Mouse (Mus musculus): ENCODE measurements around the gene Prrxl1. TPM values are rescaled to one million over a fixed set of nuclear protein-coding genes. Genes with fewer than 3 reads are reported as not detected.
A peak's percentile ranks its signal among the peaks of the same experiment; 100 is the strongest.

Prrxl1 gene
- polyA plus RNA-seq (2014; fragmentation: Nextera tagmentation; extraction: Ambion mirVana): 7.6 and 9.6 TPM in 2 replicates

GRCm38 (mm10) chr14:32599290-32600041 lies at the start of gene Prrxl1:
TSS of gene Prrxl1 (plus strand) at chr14:32599407.
- H3K9me3 ChIP-seq (replicated peaks; ENCODE audit: control insufficient read depth, low read length): no peaks in the 10 kb centered on the region
- peak within 1 kb of the TSS; percentile 11 for H3K4me3 ChIP-seq (ENCODE audit: low read depth, low read length)
- ATAC-seq (replicated peaks; ENCODE audit: insufficient number of reproducible peaks, low FRiP score, low TSS enrichment, low read depth): peak; percentile 47
- no peaks in the 10 kb centered on the region for H3K36me3 ChIP-seq (replicated peaks; ENCODE audit: control insufficient read depth, insufficient read depth, low read depth, low read length)
- H3K27ac ChIP-seq (replicated peaks; ENCODE audit: low read depth, low read length): no peak within 1 kb of the TSS
- H3K9ac ChIP-seq (replicated peaks; ENCODE audit: low read length): no peak within 1 kb of the TSS; the same call in 1 of the 2 replicates
- H3K4me2 ChIP-seq (ENCODE audit: low read depth, low read length): peak within 1 kb of the TSS; percentile 39
- H3K27me3 ChIP-seq (ENCODE audit: control insufficient read depth, insufficient read depth, low read length): peaks cover 61% of the 10 kb centered on the region
- no peak for DNase-seq (ENCODE audit: low spot score)
- WGBS: under 1% methylated on average over 53 of the region's 53 CpGs
- peaks cover 6% of the 10 kb centered on the region; the same call in 1 of the 2 replicates for H3K4me1 ChIP-seq (ENCODE audit: control insufficient read depth, insufficient read depth, low read length)

GRCm38 (mm10) chr14:32551854-32552253 lies 47.4 kb upstream of the Prrxl1 start:
- no peak overlapping the region for H3K4me3 ChIP-seq (ENCODE audit: low read depth, low read length)
- no peak overlapping the region for H3K27ac ChIP-seq (replicated peaks; ENCODE audit: low read depth, low read length)
- no peaks in the 10 kb centered on the region for H3K36me3 ChIP-seq (replicated peaks; ENCODE audit: control insufficient read depth, insufficient read depth, low read depth, low read length)
- DNase-seq (ENCODE audit: low spot score): no peak
- no peaks in the 10 kb centered on the region for H3K4me1 ChIP-seq (ENCODE audit: control insufficient read depth, insufficient read depth, low read length)
- H3K9ac ChIP-seq (replicated peaks; ENCODE audit: low read length): no peak overlapping the region
- WGBS: 84% methylated on average over 5 of the region's 5 CpGs
- no peaks in the 10 kb centered on the region for H3K27me3 ChIP-seq (ENCODE audit: control insufficient read depth, insufficient read depth, low read length)
- H3K9me3 ChIP-seq (replicated peaks; ENCODE audit: control insufficient read depth, low read length): no peaks in the 10 kb centered on the region
- ATAC-seq (replicated peaks; ENCODE audit: insufficient number of reproducible peaks, low FRiP score, low TSS enrichment, low read depth): no peak
- H3K4me2 ChIP-seq (ENCODE audit: low read depth, low read length): no peak overlapping the region

GRCm38 (mm10) chr14:32553198-32553903 lies 45.9 kb upstream of the Prrxl1 start:
- H3K9ac ChIP-seq (replicated peaks; ENCODE audit: low read length): no peak overlapping the region
- no peak for DNase-seq (ENCODE audit: low spot score)

GRCm38 (mm10) chr14:32554860-32555526 lies 44.2 kb upstream of the Prrxl1 start:
- Histone ChIP-seq H3K36me3 (replicated peaks; ENCODE audit: control insufficient read depth, insufficient read depth, low read depth, low read length) (no peaks in the 10 kb centered on the region), H3K4me1 (ENCODE audit: control insufficient read depth, insufficient read depth, low read length) (no peaks in the 10 kb centered on the region), H3K27me3 (ENCODE audit: control insufficient read depth, insufficient read depth, low read length) (no peaks in the 10 kb centered on the region), H3K27ac (replicated peaks; ENCODE audit: low read depth, low read length) (no peak overlapping the region), H3K4me3 (ENCODE audit: low read depth, low read length) (no peak overlapping the region), H3K9me3 (replicated peaks; ENCODE audit: control insufficient read depth, low read length) (no peaks in the 10 kb centered on the region), H3K9ac (replicated peaks; ENCODE audit: low read length) (no peak overlapping the region), H3K4me2 (ENCODE audit: low read depth, low read length) (no peak overlapping the region)
- ATAC-seq (replicated peaks; ENCODE audit: insufficient number of reproducible peaks, low FRiP score, low TSS enrichment, low read depth) (no peak), DNase-seq (ENCODE audit: low spot score) (no peak)
- 57% methylated on average over 8 of the region's 8 CpGs for WGBS

More at GRCm38 (mm10) chr14:32553198-32553903, 45.9 kb upstream of the Prrxl1 start:
- no peak overlapping the region for H3K27ac ChIP-seq (replicated peaks; ENCODE audit: low read depth, low read length)
- H3K4me1 ChIP-seq (ENCODE audit: control insufficient read depth, insufficient read depth, low read length): no peaks in the 10 kb centered on the region
- H3K27me3 ChIP-seq (ENCODE audit: control insufficient read depth, insufficient read depth, low read length): no peaks in the 10 kb centered on the region
- H3K4me3 ChIP-seq (ENCODE audit: low read depth, low read length): no peak overlapping the region
- no peak overlapping the region for H3K4me2 ChIP-seq (ENCODE audit: low read depth, low read length)
- no peaks in the 10 kb centered on the region for H3K9me3 ChIP-seq (replicated peaks; ENCODE audit: control insufficient read depth, low read length)
- no peak for ATAC-seq (replicated peaks; ENCODE audit: insufficient number of reproducible peaks, low FRiP score, low TSS enrichment, low read depth)
- WGBS: 85% methylated on average over 10 of the region's 10 CpGs
- H3K36me3 ChIP-seq (replicated peaks; ENCODE audit: control insufficient read depth, insufficient read depth, low read depth, low read length): no peaks in the 10 kb centered on the region

- Histone ChIP-seq H3K9ac (replicated peaks; ENCODE audit: low read length) (no peak overlapping the region), H3K9me3 (replicated peaks; ENCODE audit: control insufficient read depth, low read length) (no peaks in the 10 kb centered on the region), H3K36me3 (replicated peaks; ENCODE audit: control insufficient read depth, insufficient read depth, low read depth, low read length) (no peaks in the 10 kb centered on the region; the same call in none of the 2 replicates), H3K4me2 (ENCODE audit: low read depth, low read length) (no peak overlapping the region), H3K27me3 (ENCODE audit: control insufficient read depth, insufficient read depth, low read length) (no peaks in the 10 kb centered on the region), H3K4me3 (ENCODE audit: low read depth, low read length) (no peak overlapping the region), H3K27ac (replicated peaks; ENCODE audit: low read depth, low read length) (no peak overlapping the region), H3K4me1 (ENCODE audit: control insufficient read depth, insufficient read depth, low read length) (no peaks in the 10 kb centered on the region)
- DNase-seq (ENCODE audit: low spot score) (no peak), ATAC-seq (replicated peaks; ENCODE audit: insufficient number of reproducible peaks, low FRiP score, low TSS enrichment, low read depth) (no peak)
- 93% methylated on average over 3 of the region's 3 CpGs for WGBS
Observed at GRCm38 (mm10) chr14:32561428-32561827, 37.8 kb upstream of the Prrxl1 start.

GRCm38 (mm10) chr14:32563661-32564060 lies 35.5 kb upstream of the Prrxl1 start:
- Histone ChIP-seq H3K4me1 (ENCODE audit: control insufficient read depth, insufficient read depth, low read length) (no peaks in the 10 kb centered on the region), H3K9ac (replicated peaks; ENCODE audit: low read length) (no peak overlapping the region), H3K27ac (replicated peaks; ENCODE audit: low read depth, low read length) (no peak overlapping the region), H3K36me3 (replicated peaks; ENCODE audit: control insufficient read depth, insufficient read depth, low read depth, low read length) (no peaks in the 10 kb centered on the region; the same call in none of the 2 replicates), H3K9me3 (replicated peaks; ENCODE audit: control insufficient read depth, low read length) (no peaks in the 10 kb centered on the region), H3K4me2 (ENCODE audit: low read depth, low read length) (no peak overlapping the region), H3K4me3 (ENCODE audit: low read depth, low read length) (no peak overlapping the region), H3K27me3 (ENCODE audit: control insufficient read depth, insufficient read depth, low read length) (no peaks in the 10 kb centered on the region)
- ATAC-seq (replicated peaks; ENCODE audit: insufficient number of reproducible peaks, low FRiP score, low TSS enrichment, low read depth): no peak
- 95% methylated on average over 6 of the region's 6 CpGs for WGBS
- DNase-seq (ENCODE audit: low spot score): no peak

GRCm38 (mm10) chr14:32572519-32572918 lies 26.7 kb upstream of the Prrxl1 start:
- H3K27me3 ChIP-seq (ENCODE audit: control insufficient read depth, insufficient read depth, low read length): no peaks in the 10 kb centered on the region
- H3K4me3 ChIP-seq (ENCODE audit: low read depth, low read length): no peak overlapping the region
- DNase-seq (ENCODE audit: low spot score): no peak
- ATAC-seq (replicated peaks; ENCODE audit: insufficient number of reproducible peaks, low FRiP score, low TSS enrichment, low read depth): no peak
- no peak overlapping the region for H3K4me2 ChIP-seq (ENCODE audit: low read depth, low read length)
- H3K9me3 ChIP-seq (replicated peaks; ENCODE audit: control insufficient read depth, low read length): no peaks in the 10 kb centered on the region
- H3K27ac ChIP-seq (replicated peaks; ENCODE audit: low read depth, low read length): no peak overlapping the region
- 55% methylated on average over 8 of the region's 8 CpGs for WGBS
- H3K9ac ChIP-seq (replicated peaks; ENCODE audit: low read length): no peak overlapping the region
- H3K36me3 ChIP-seq (replicated peaks; ENCODE audit: control insufficient read depth, insufficient read depth, low read depth, low read length): peaks cover 3% of the 10 kb centered on the region; the same call in 1 of the 2 replicates
- no peaks in the 10 kb centered on the region for H3K4me1 ChIP-seq (ENCODE audit: control insufficient read depth, insufficient read depth, low read length)
